Mouse (Mus musculus): ENCODE results near the gene Garnl3.

DNA sequence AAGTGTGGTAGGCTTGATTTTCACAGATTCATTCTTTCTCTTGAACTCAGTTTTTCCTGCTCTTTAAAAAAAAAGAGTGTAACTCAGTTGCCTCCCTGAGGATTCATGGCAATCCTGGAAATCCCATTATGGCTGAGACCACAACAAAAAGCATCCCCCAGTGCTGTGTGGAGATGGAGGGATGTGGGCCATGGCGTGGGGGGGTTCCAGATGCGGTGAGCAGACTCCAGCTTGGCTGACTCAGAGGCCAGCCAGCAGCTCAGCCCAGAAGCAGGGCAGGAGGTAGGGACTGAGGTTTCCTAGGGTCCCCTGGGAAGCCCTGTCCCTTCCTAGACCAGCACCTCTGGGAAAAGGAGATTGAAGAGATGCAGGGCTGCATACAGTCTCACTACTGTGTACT lies 45.5 kb upstream of the Garnl3 start:
- TF ChIP-seq CTCF (IDR thresholded peaks at IDR 0.05; ENCODE audit: low read depth, low read length): no peak
- no peak for TF ChIP-seq GATA1 (IDR thresholded peaks at IDR 0.05; ENCODE audit: borderline replicate concordance, low read length)
- no peak for TF ChIP-seq TAL1 (conservative IDR thresholded peaks at IDR 0.05; ENCODE audit: low read depth, low read length)
